Mouse (Mus musculus) kidney, postnatal 14 days (tissue): ENCODE data around the gene Pacsin1.

Experiments
- DNase-seq: peaks from one replicate; pipeline ENCODE4 v3.0.0; 2022; ENCODE audit warnings: mixed read lengths

Pacsin1 gene

DNA sequence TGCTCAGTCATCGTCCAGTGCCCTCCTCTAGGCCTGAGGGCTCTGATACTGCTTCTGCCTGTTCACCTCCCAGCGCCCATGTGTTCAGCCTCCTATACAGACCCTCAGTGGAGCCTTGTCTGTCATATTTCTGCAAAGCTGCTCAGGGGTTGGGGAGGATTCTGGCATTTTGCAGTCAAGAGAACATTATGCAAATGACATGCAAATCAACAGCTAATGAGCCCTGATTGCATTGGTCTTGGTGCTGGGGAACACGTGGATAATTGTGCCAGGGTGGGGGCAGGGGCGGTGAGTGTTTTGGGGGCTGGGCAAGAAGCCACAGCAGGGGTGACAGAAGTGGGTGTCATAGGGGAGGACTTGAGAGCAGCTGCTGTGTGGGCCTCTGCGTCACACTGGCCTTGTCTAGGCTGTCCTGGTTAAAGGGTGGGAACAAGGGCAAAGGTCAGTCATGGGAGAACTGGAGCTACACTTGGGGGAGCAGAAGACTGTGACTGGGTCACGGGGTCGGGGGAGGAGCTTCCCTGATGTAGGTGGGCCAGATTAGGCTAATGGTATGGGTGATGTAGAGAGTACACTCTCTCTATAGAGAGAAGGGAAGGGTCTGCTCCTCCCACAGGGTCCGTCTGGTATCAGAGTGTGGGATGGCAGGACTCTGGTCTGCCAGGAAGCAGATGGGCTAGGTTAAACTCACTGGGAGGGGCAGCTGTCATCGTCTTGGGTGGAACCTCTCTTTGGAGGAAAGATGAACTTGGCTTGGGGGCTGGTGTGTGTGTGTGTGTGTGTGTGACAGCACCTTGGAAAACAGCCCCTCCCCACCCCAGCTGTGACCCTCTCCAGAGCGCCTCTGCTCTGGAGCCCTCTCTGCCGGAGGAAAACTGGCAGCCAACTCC is 23.9 kb downstream of the Pacsin1 start:
- DNase-seq = no peak

DNA sequence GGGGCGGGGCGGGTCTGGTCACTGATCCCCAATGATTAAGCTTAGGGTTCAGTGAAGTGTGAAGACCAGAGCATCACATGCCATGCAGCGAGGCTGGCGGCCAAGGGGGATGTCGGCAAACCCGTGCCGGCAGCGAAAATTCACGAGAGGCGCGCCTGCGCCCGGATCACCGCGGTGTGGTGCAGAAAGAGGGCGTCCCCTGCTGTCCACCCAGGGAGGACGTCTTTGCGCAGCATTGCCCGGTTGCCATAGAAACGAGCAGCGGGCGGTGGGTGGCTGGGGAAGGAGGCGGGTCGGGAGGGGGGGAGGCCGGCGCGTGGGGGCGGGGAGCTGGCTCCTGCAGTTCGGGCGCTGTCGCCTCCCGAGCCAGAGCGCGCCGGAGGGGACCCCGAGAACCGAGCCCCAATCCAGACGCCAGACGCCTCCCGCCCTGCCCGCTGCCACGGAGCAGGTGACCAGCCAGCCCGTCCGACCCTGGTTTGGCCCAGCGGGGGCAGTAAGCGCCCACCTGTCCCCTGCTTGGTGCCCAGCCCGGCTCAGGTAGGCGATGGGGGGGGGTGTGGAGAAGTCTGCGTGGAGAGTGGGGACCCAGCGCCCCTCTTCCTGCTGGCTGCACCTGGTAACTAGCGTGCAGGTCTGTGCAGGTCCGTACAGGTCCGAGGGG is 29.7 kb downstream of the Pacsin1 start:
- DNase-seq = peak; percentile 56

DNA sequence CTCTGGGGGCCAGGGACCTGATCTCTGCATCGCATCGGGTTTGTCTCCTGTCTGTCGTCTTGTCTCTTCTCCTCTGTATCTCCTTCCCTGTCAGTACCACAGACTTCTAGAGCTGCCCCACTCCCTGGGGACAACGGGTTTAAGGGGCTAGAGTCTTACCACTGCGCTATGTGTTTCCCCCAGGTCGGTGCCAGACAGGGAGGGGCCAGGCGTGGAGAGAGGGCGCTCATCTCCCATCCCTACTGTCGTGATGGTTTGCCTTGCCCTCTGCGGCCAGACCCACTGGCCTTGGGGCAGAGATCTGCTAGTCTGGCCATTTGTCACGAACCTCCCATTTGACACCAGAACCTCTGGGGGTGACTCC is 30.2 kb downstream of the Pacsin1 start:
- no peak for DNase-seq

DNA sequence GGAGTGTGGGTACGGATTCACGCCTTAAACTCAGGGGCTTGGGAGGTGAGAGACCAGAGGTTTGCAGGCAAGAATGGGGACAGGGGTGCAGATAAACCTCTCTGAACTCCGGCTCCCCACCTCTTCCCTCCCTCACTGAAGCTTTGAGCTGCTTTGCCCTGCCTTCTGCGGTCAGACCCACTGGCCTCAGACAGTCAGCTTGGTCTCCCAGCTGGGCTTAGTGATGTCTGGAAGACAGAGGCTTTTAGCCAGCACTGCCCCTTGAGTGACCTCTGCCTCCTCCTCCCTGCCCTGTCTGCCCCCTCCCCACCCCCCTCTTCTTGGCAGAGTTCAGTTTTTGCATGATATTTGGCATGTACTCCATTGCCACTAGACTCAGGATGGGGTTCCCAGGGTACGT is 31.1 kb downstream of the Pacsin1 start:
- no peak for DNase-seq

DNA sequence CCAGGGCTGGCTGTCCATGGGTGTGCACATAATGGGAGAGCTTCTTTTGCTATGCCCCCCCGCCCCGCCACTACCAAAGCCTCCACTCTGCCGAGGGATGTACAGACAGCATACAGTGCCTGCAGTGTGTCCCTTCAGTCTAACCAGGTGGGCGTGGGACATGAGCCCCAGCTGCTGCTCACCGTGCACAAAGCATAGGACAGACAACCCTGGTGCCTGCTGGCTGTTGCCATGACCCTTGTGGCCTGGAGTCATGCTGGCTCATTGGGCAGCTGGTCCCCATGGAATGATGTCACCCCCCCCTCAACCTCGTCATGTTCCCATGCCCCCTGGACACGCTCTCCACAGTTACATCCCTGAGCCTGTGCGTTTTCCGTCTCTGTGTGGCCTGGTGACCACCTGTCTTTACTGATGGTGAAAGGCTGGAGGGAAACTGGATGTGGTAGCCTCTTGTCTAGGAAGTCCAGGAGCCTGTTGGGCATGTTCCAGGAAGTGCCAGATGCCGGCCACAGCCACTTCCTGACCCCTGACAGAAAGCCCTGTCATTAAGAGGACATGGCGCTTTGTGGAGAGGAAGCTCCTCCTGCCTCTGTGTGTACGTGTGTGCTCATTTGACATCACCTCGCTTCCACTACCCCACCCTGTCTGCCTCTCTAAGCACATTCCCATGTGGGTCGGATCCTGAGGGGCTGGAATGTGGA is 35.8 kb downstream of the Pacsin1 start:
- no peak for DNase-seq

DNA sequence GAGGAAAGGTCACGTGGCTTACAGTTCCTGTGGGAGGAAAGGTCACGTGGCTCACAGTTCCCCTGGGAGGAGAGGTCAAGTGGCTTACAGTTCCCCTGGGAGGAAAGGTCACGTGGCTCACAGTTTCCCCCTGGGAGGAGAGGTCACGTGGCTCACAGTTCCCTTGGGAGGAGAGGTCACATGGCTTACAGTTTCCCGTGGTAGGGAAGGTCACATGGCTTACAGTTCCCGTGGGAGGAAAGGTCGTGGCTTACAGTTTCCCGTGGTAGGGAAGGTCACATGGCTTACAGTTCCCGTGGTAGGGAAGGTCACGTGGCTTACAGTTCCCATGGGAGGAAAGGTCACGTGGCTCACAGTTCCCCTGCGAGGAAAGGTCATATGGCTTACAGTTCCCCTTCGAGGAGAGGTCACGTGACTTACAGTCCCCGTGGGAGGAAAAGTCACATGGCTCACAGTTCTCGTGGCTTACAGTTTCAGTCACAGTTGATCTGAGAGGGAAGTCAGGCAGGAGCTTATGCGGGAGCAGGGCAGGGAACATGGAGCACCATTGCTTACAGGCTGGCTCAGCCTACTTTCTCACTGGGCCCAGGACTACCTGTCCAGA is 44.4 kb downstream of the Pacsin1 start:
- no peak for DNase-seq

DNA sequence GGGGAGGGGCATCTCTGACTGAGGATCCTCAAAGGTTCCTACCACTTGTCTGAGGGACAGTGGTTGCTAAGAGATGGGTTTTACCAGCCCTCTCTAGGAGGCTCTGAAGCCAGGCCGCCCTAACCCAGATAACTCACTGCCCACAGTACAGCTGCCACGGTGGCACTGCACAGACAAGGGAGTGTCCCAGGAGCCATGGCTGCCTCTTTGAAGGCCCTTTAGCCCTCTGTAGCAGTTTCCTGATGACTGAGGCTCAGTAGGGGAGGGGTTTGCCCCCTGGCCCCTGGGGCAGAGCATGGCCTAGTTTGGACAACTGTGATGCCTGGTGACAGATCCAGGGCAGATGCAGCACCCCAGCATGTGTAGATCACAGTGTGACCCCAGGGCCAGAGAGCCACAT is 45.5 kb downstream of the Pacsin1 start:
- DNase-seq = no peak

DNA sequence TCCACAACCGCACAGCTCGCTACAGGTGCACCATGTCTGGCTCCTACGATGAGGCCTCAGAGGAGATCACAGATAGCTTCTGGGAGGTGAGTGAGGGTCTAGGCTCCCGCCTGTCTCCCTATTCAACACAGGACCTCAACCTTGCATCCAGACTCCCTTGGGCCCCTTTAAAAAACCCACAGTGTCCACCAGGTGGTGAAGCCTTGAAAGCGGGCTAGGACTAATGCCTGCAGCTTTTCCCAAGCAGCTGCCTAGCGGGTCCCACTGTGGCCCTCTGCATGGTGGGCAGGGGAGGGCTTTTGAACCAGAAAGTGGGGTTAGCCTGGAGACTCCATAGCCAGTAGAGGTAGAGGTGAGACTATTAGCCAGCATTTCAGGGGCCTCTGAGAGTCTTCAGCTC is 46.5 kb downstream of the Pacsin1 start:
- no peak for DNase-seq

DNA sequence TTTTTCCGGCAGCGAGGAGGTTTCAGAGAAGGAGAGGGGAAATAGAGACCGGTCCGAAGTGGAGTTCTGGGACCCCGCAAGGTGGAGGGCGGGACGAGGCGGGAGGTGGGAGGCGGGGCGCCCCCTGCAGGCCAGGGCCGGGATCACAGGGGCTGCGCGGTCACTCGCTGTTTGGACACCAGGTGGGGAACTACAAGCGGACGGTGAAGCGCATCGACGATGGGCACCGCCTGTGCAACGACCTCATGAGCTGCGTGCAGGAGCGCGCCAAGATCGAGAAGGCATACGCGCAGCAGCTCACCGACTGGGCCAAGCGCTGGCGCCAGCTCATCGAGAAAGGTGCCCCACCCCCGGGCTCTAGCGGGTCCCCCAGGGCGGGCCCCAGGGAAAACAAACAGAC is 47.2 kb downstream of the Pacsin1 start:
- peak; percentile 65 for DNase-seq

DNA sequence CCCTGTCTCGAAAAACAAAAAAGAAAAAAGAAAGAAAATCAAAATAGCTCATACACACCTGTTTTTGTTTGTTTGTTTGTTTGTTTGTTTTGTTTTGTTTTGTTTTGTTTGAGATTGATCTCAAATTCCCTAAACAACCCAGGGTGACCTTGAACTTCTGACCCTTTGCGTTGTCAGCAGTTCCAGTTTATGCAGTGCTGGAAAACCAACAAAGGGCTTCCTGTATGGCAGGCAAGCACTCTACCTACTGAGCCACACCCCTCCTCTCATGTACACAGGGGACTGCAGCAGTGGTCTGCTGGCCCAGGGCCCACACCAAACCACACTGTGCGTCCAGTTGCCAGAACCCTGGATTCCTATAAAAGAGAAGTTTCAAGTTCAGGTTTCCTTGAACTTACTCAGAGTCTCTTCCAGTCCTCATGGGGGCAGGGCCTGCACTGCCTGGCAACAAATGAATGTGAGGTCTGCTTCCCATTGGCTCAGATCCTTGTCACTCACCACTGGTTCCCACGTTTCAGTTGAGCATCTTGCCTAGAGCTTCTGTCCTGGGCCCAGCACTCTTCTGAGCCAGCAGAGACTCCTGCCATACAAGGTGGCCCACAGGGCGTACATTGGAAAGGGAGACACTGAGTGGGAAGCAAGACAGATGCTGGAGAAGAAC is 48.8 kb downstream of the Pacsin1 start:
- no peak for DNase-seq

DNA sequence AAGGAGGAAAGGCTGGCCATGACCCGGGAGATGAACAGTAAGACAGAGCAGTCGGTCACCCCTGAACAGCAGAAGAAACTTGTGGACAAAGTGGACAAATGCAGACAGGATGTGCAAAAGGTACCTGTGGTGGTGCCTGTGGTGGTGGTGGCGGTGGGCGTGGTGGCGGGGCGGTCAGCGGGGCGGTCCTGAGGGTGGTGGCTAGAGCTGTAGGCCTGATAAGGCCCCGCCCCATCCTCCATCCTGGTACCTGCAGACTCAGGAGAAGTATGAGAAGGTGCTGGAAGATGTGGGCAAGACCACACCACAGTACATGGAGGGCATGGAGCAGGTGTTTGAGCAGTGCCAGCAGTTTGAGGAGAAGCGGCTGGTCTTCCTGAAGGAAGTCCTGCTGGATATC is 50.4 kb downstream of the Pacsin1 start:
- no peak for DNase-seq

DNA sequence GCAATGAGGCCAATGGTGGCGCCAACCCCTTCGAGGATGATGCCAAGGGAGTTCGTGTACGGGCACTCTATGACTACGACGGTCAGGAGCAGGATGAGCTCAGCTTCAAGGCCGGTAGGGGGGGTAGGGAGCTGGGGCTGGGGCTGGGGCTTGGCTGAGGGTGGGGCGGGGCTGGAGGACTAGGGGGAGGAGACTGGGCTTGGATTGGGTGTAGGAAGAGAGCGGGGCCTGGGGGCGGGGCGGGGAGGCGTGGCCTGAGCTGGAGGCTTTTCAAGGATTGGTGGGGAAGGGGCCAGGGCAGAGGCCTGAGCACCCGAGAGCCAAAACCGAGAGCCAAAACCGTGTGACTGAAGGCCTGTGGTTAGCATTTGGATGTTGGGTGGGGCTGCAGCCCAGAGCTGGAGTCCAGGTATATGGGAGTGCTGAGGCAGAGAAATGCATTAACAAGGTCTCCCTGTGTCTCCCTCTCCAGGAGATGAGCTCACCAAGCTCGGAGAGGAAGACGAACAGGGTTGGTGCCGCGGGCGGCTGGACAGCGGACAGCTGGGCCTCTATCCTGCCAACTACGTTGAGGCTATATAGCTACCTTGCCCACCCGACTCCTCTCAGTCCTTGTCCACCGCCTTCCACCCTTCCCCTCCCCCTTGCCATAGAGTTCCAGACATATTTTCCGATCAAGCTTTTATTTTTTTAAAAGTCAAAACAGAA is 52.8 kb downstream of the Pacsin1 start:
- DNase-seq = peak; percentile 84

DNA sequence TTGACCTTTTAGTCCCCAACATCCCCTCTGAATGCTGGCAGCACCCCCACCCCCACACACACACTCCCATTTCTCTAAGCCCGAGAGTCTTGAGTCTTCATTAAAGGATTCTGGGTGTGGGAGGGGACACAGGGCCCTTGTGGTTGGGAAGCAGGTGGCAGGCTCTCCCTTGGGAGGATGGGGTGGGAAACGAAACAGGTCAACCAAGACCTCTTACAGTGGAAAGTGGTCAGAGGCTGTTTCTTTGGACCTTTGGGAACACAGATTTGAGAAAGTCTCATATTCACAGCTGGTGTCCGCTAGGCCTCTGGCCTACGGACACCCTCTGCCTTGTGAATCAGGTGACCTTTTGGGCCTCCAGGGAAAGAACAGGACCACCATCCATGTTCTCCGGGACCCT is 54.3 kb downstream of the Pacsin1 start:
- no peak for DNase-seq

DNA sequence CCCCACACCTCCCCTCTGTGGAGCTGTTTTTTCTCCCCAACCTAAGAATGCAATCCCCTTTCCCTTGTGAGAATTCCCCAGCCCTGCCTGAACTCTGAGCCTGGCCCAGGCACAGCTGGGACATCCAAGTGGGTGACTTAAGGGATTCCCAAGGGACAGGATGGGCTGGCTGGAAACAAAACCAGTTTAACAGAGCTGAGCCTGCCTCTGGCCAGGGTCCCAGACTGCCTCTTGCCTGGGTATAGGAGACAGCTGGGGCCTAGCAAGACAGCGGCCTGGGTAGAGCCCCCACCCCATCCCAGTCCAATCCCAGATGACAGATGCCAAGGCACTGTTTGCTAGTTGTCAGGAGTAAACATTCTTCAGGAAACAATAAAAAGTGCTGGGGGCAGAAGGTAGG is 57.5 kb downstream of the Pacsin1 start:
- DNase-seq = no peak

DNA sequence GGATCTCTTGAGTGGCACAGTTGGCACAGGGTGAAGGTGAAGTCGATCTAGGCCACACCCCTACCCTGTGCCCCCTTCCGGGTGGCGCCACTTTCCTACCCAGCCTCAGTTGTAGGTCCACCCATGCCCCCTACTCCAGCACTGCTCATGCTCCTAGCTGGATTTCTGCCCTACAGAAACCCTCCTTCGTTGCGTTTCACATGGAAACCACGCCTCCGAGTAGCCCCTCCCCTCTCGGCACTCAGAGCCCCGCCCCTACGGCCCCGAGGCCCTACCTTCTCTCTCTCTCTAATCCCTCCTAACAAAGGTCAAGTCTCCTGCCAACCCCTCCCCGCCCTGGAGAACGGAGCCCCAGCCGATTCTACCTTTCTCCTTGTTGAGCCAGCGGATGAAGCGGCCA is 61.5 kb downstream of the Pacsin1 start:
- DNase-seq = peak; percentile 68

DNA sequence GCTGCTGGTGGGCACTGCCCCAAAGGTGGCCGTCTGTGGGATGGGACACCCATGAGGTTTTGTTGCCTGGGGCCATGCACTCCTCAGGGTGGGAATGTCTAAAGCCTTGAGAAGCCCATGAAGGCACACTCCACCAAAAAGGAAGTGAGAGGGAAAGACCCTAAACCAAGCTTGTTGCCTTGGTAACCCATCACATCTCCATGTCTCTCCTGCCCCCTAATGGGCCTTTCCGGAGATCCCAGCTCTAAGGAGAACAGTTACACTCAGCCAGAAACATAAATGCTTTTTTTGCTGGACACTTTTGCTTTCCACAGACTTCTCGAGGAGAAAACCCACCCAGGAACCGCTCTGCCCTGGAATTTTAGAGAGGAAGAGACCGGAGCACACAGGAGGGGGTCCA is 62.9 kb downstream of the Pacsin1 start:
- peak; percentile 35 for DNase-seq

DNA sequence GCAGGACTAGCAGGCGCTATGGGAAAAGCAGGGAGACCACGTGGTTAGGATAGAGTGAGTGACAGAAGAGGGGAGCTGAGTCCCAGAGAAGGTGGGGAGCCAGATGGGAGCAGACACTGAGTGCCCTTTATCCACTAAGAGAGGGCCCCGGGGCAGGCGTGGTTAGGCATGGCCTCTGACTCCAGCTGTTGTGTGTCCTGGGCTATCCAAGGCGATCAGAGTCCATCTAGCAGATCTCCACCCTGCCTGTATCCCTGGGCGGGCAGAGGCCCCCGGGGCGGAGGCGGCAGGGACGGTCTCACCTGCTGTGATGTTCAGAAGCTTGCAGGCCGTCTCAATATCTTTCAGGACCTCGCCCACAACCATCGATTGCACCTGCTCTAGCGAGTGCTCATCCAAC is 64.4 kb downstream of the Pacsin1 start:
- no peak for DNase-seq

DNA sequence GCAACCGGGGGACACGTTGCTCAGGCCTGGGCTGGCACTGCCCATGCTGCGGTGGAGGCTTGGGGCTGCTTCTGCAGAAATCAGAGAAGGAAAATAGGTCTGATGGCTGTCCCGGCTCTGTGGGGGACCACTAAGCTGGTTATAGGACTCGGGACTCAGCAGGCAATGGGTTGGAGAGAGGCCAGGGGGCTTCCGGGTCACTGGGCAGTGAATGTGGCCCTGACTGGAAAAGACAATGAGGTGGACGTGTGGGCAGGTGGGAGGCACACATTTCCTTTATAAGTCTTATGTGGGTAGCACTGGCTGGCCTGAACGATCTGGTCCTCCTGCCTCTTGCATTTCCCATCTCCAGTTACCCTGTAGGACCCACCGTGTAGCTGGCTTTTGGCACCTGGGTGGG is 65.0 kb downstream of the Pacsin1 start:
- no peak for DNase-seq

DNA sequence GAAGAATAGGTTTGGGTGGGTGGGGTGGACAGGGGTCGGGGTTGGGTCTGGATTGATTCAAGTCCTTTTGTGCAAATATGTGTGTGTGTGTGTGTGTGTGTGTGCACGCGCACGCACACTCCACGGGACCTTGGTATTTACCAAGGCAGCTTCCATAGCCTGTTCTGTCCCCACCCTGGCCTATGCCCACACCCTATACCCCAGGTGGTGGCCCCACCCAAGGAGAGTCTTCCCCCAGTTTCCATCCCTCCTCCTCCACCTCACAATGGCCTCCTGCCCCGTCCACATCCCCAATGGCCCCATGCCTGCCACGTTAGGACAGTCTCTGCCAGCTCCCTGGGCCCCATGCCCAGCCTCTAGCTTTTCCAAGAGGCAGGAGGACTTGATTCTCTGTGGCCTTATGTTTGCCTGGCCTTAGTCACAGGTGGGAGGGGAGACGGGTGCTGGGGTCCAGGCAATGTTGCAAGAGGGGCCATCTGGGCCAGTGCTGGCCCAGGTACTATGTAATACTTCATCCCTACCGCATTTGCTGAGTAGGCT is 65.9 kb downstream of the Pacsin1 start:
- DNase-seq = no peak

DNA sequence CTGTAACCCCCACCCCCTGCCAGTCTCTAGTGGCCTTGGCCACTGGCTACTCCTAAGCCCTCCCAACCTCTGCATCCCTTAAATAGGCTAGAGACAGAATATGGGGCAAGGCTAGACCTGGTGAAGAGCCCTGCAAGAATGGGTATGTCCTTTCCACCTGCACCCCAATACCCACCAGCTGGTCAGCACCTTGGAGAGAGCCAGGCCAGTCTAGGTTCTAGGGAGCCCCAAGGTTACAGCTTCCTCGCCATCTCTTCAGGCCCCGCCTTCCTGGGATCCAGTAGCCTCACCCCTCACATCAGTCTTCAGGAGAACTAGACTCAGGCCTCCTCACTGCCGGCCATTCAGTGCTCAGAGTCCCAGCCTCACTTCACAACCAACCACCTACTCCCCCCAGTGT is 69.0 kb downstream of the Pacsin1 start:
- no peak for DNase-seq

DNA sequence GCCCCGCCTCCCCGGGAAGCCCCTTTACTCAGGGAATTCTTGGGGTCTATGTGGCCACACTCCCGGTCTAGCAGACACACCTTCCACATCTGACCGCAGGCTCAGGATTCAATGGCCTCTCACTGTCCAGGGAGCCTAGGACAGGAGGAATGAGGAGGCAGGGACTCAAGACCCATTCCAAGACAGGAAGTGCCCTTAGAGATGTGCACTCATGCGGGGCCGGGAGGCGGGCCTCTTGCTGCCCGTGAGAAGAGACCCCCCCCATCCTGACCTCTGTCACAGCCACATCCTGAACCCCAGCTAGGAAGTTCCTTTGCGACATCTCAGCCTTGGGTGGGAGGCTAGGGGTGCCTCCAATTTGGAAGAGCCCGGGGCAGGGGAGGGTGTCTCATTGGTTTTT is 69.7 kb downstream of the Pacsin1 start:
- no peak for DNase-seq

DNA sequence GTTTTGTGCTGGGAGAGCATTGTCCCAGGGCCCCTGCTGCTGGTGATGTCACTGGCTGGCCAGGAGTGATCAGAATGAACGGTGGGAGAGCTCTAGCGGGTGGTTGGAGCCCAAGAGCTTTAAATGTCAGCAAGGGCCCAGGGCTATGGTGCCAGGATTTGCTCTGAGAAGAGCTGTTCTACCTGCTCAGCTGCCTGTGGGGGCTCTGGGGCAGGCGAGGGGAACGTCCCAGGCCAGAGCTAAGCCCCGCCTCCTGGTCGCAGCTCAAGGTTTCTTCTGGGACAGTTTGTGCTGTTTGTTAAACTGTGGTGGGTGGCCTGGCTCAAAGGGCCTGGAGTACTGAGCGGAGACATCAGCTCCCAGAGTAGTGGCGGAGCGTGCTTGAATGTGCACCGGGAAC is 70.1 kb downstream of the Pacsin1 start:
- no peak for DNase-seq
